Mouse (Mus musculus): ENCODE measurements around the gene Casc3. TPM values are rescaled to one million over a fixed set of nuclear protein-coding genes. Genes with fewer than 3 reads are reported as not detected.

Gene Casc3
- total RNA-seq, 2 experiments from 2014 or later: 52.2 to 61.2 TPM

GRCm38 (mm10) chr11:98871416-98871815 is 66.7 kb downstream of the Casc3 start:
- no peak for DNase-seq

GRCm38 (mm10) chr11:98872040-98872439 is 67.3 kb downstream of the Casc3 start:
- peak; percentile 71 to 72 for DNase-seq

- DNase-seq: no peak
Observed at GRCm38 (mm10) chr11:98873900-98874299, 69.2 kb downstream of the Casc3 start.

GRCm38 (mm10) chr11:98877001-98877400 is 72.3 kb downstream of the Casc3 start:
- DNase-seq: no peak

Other genes starting within 250 kb of the Casc3 start
- gene Ormdl3, start 217.5 kb upstream of the Casc3 start, total RNA-seq (2021): 10 to 100 TPM; 55.7 to 61.4 TPM
- not detected for gene Lrrc3c, start 206.6 kb upstream of the Casc3 start, total RNA-seq (2021)
- gene Gm12355, start 179.2 kb upstream of the Casc3 start, total RNA-seq (2021): 10 to 100 TPM; 12.8 to 16.2 TPM
- under 1 TPM in 1 of 2 experiments, not detected in 1; 0.25 TPM for gene Gsdma3, start 178.5 kb upstream of the Casc3 start, total RNA-seq (2021)
- not detected for gene Gsdma2, start 158.1 kb upstream of the Casc3 start, total RNA-seq (2021)
- not detected for gene Gsdma, start 140.6 kb upstream of the Casc3 start, total RNA-seq (2021)
- 100 to 1,000 TPM; 125 to 126 TPM for gene Psmd3, start 122.4 kb upstream of the Casc3 start, total RNA-seq (2021)
- not detected for gene Csf3, start 103.6 kb upstream of the Casc3 start, total RNA-seq (2021)
- 100 to 1,000 TPM; 127 to 140 TPM for gene Med24, start 75.5 kb upstream of the Casc3 start, total RNA-seq (2021)
- 100 to 1,000 TPM; 956 to 985 TPM for gene Thra, start 64.3 kb upstream of the Casc3 start, total RNA-seq (2021)
- 10 to 100 TPM; 59.1 to 78.4 TPM for gene Nr1d1, start 29.6 kb upstream of the Casc3 start, total RNA-seq (2021)
- 100 to 1,000 TPM; 185 to 187 TPM for gene Msl1, start 9.4 kb upstream of the Casc3 start, total RNA-seq (2021)
- gene Rapgefl1, start 31.9 kb downstream of the Casc3 start, total RNA-seq (2021): 100 to 1,000 TPM; 204 to 218 TPM
- 10 to 100 TPM; 67.3 to 72.9 TPM for gene Wipf2, start 58.7 kb downstream of the Casc3 start, total RNA-seq (2021)
- gene Cdc6, start 102.9 kb downstream of the Casc3 start, total RNA-seq (2021): under 1 TPM; 0.50 to 0.88 TPM
- gene Rara, start 122.9 kb downstream of the Casc3 start, total RNA-seq (2021): 10 to 100 TPM; 18.5 to 18.7 TPM
- 1 to 10 TPM in 1 of 2 experiments, under 1 TPM in 1; 0.96 to 1.1 TPM for gene Gjd3, start 178.1 kb downstream of the Casc3 start, total RNA-seq (2021)
- gene Top2a, start 219.3 kb downstream of the Casc3 start, total RNA-seq (2021): 1 to 10 TPM; 2.7 to 3.3 TPM
- gene Igfbp4, start 236.3 kb downstream of the Casc3 start, total RNA-seq (2021): 10 to 100 TPM; 71.4 to 72.1 TPM

Measured in layer of hippocampus, postnatal 36 days (tissue).